Mouse (Mus musculus) embryonic facial prominence, embryonic 10.5 days (tissue): ENCODE results near the gene Il4ra. TPM values are rescaled to one million over a fixed set of nuclear protein-coding genes. Genes with fewer than 3 reads are reported as not detected.

Experiments used
- DNase-seq: peaks from one replicate; pipeline ENCODE4 v3.0.0-alpha.2; 2017; ENCODE audit warnings: low spot score
- H3K27ac ChIP-seq: fragments of 300-500 bp; sonication (generic); replicated peaks from 2 replicates; pipeline ENCODE4 v1.5.1; 2016; ENCODE audit warnings: mild to moderate bottlenecking
- H3K27me3 ChIP-seq: fragments of 300-500 bp; sonication (generic); replicated peaks from 2 replicates; pipeline ENCODE4 v1.6.1; 2016; ENCODE audit warnings: low read depth, mild to moderate bottlenecking; ENCODE audit not compliant: poor library complexity, severe bottlenecking
- H3K36me3 ChIP-seq: fragments of 300-500 bp; sonication (generic); replicated peaks from 2 replicates; pipeline ENCODE4 v1.6.1; 2016; ENCODE audit warnings: mild to moderate bottlenecking, moderate library complexity
- H3K4me1 ChIP-seq: fragments of 300-500 bp; sonication (generic); 2 replicates; pipeline ENCODE4 v1.6.1; 2016
- H3K4me3 ChIP-seq: fragments of 300-500 bp; sonication (generic); 2 replicates; pipeline ENCODE4 v1.5.1; 2016; ENCODE audit warnings: mild to moderate bottlenecking, moderate library complexity
- H3K9me3 ChIP-seq: fragments of 300-500 bp; sonication (generic); 2 replicates; pipeline ENCODE4 v1.6.1; 2016; ENCODE audit warnings: mild to moderate bottlenecking
- WGBS: fragments of 180-500 bp; shearing (Covaris S2); methylation state at CpG from one replicate; pipeline ENCODE4 v1.1.7; 2016; 5-methylcytosine and 5-hydroxymethylcytosine counted together
- polyA plus RNA-seq: library from polyadenylated mRNA; unstranded; fragments of >200 nt; fragmentation: Nextera tagmentation; extraction: Ambion mirVana; gene quantifications from 2 replicates; pipeline ENCODE4 v1.2.1, GENCODE M21; 2016

The Il4ra gene
- polyA plus RNA-seq, 1 experiment from 2014 or later = 3.7 TPM

DNA sequence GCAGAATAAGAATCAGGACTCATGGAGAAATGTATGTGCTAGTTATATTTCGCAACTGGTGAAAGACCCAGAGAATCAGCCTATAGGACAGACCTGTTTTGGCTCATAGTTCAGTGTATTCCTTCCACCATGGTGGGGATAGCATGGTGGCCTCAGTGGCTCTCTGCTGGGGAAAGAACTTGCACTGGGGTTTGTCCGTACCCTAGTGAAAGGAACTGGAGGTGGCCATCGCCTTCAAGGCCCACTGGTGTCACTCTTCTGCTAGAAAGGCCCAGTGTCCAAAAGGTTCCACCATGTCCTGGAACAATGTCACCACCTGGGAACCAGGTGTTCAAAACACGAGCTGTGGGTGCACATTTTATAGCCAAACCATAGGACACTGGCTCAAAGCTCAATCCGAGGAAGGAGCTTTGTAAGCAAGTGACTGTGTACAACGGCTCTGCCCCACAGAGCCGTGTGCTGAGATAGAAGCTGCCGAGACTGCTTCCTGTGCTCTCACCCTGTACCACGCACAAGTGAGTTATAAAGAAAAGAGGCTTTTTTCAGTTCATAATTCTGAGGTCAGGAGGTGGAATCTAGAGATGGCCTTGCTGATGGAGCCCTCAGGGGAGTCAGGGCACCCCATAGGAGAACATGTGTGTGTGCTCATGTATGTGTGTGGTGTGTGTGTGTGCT is 27.8 kb downstream of the Il4ra start:
- Histone ChIP-seq H3K27ac (no peak overlapping the region), H3K9me3 (no peaks in the 10 kb centered on the region), H3K27me3 (peaks cover 30% of the 10 kb centered on the region), H3K4me1 (peaks cover 17% of the 10 kb centered on the region), H3K36me3 (no peaks in the 10 kb centered on the region), H3K4me3 (no peak overlapping the region)
- DNase-seq = no peak
- 87% methylated on average over 9 of the region's 9 CpGs for WGBS

DNA sequence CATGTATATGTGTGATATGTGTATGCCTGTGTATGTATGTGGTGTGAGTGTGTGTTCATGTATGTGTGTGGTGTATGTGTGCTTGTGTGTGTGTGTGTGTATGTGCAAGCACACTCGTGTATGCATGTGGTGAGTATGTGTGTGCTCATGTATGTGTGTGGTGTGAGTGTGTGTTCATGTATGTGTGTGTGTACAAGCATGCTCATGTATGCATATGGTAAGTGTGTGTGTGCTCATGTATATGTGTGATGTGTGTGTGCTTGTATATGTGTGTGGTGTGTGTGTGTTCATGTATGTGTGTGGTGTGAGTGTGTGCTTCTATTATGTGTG is 28.3 kb downstream of the Il4ra start:
- H3K4me3 ChIP-seq = no peak overlapping the region
- H3K4me1 ChIP-seq = peaks cover 12% of the 10 kb centered on the region
- peaks cover 30% of the 10 kb centered on the region for H3K27me3 ChIP-seq
- 93% methylated on average over 1 of the region's 1 CpGs for WGBS
- no peak overlapping the region for H3K27ac ChIP-seq
- no peaks in the 10 kb centered on the region for H3K36me3 ChIP-seq
- H3K9me3 ChIP-seq = no peaks in the 10 kb centered on the region
- DNase-seq = no peak

DNA sequence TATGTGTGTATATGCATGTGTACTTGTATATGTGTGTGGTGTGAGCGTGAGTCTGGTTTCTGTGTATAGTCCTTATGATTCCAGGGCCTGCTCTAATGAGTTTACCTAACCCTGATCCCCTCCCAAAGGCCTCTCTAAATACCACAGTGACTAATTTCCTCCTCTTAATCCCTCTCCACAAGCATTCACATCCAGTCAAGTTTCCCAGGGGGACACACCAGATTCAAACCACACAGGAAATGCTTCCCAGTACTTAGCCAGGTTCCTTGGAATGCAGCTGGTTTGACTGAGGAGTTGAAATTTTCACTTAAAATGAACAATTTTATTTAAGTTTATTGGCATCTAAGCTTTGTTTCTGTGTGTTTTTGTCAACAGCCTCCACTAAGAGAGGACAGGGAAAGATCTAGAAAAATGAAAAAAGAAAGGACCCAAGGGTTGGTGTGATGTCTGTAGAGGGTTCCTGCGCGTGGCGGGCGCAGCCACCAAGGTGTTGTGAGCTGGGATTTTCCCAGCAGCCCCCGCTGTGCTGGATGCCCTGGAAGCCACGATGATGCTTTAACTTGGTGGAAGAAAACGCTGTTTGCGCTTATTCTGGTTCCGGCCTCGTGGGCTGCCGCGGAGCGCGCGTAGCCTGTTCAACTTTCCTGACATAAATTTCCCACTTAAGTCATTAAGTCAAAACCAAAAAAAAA is 28.9 kb downstream of the Il4ra start:
- Histone ChIP-seq H3K4me3 (peak overlapping the region; percentile 59), H3K36me3 (no peaks in the 10 kb centered on the region), H3K4me1 (peaks cover 11% of the 10 kb centered on the region), H3K9me3 (no peaks in the 10 kb centered on the region), H3K27ac (0 out of 2 replicates have a peak overlapping the region, but pooled peaks have one; percentile 48), H3K27me3 (peaks cover 30% of the 10 kb centered on the region)
- 8% methylated on average over 16 of the region's 16 CpGs for WGBS
- no peak for DNase-seq

DNA sequence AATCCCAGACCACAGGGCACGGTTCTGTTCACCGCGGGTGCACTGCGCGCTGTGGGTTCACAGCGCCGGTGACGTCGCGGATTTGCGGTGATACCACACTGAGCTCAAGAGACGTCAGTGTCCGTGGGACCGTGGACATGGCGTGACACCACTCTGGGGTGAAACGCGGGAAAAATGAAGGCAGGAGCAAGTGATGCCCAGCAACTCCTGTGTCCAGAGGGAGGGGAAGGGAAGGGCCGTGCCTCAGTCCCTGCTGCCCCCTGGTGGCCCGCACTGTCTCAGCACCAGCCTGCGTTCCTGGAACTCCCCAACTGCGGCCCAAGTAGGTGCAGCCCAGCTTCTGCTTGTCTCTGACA is 29.4 kb downstream of the Il4ra start:
- Histone ChIP-seq H3K4me1 (peaks cover 11% of the 10 kb centered on the region), H3K4me3 (peak overlapping the region; percentile 59), H3K27me3 (peaks cover 30% of the 10 kb centered on the region), H3K9me3 (peaks cover 2% of the 10 kb centered on the region; the same call in 1 of the 2 replicates), H3K36me3 (no peaks in the 10 kb centered on the region), H3K27ac (0 out of 2 replicates have a peak overlapping the region, but pooled peaks have one; percentile 48)
- 4% methylated on average over 21 of the region's 21 CpGs for WGBS
- DNase-seq = peak; percentile 91

DNA sequence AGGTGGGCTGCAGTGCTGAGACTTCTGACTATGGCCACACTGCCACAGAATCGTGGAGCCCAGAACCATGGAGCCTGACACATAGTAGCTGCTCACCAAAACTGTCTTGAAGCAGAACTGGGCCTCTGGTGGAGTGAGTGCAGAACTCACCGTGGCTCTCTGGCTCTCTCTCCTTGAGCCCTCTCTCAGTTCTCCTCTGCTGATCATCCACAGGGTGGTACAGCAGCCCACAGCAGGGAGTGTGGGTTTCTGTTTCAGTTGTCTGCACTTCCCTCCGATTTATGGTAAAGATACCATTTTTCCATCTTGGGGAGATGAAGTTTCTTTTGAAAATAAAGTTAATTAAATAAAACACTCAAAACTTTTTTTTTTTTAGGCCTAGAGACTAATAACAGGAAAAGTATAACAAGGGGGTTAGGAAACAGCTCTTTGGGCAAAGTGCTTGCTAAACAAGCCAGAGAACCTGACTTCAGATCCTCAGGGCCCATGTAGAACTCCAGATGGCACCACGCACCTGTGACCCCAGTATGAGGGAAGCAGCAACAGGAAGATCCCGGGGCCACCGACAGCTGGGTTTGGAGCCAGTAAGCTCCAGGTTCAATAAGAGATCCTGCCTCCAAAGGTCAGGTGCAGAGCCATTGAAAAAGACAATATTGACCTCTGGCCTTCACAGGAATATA is 31.5 kb downstream of the Il4ra start:
- H3K36me3 ChIP-seq = no peaks in the 10 kb centered on the region
- DNase-seq = no peak
- WGBS = 74% methylated on average over 6 of the region's 6 CpGs
- peaks cover 28% of the 10 kb centered on the region for H3K27me3 ChIP-seq
- H3K4me3 ChIP-seq = no peak overlapping the region
- no peak overlapping the region for H3K27ac ChIP-seq
- H3K4me1 ChIP-seq = peaks cover 11% of the 10 kb centered on the region
- H3K9me3 ChIP-seq = peaks cover 5% of the 10 kb centered on the region; the same call in 1 of the 2 replicates

DNA sequence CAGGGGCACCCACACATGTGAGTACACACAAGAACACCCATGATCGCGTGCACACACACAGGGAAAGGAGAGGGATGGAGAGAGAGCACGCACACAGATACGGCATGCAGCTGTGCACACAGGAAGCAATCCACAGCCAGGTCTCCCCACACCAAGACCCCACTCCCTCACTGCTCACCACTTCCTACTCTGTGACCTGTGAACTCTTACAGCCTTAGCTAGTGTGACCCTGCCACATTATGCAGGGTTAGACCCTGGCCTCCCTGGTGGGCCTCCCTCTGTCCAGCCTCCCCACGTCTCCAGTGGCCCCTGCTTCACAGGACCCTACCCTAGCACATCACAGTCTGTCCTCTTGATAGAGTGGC is 32.1 kb downstream of the Il4ra start:
- no peak for DNase-seq
- 87% methylated on average over 5 of the region's 5 CpGs for WGBS
- Histone ChIP-seq H3K9me3 (peaks cover 5% of the 10 kb centered on the region; the same call in 1 of the 2 replicates), H3K27ac (no peak overlapping the region), H3K27me3 (peaks cover 23% of the 10 kb centered on the region), H3K36me3 (no peaks in the 10 kb centered on the region), H3K4me3 (no peak overlapping the region), H3K4me1 (peaks cover 11% of the 10 kb centered on the region)

DNA sequence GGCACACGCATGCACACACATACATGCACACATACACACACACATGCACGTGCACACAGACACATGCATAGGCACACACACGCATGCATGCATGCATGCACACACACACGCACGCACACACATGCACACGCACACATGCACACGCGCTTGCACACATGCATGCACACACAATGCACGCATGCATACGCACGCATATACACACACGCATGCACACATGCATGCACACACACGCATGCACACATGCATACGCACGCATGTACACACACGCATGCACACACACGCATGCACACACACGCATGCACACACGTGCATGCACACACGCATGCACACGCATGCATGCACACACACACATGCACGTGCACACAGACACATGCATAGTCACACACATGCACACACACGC is 34.4 kb downstream of the Il4ra start:
- DNase-seq = no peak
- Histone ChIP-seq H3K27ac (no peak overlapping the region), H3K27me3 (peaks cover 16% of the 10 kb centered on the region), H3K36me3 (no peaks in the 10 kb centered on the region), H3K4me3 (no peak overlapping the region), H3K9me3 (peaks cover 5% of the 10 kb centered on the region; the same call in 1 of the 2 replicates), H3K4me1 (peaks cover 2% of the 10 kb centered on the region; the same call in 1 of the 2 replicates)
- WGBS = 97% methylated on average over 23 of the region's 23 CpGs

DNA sequence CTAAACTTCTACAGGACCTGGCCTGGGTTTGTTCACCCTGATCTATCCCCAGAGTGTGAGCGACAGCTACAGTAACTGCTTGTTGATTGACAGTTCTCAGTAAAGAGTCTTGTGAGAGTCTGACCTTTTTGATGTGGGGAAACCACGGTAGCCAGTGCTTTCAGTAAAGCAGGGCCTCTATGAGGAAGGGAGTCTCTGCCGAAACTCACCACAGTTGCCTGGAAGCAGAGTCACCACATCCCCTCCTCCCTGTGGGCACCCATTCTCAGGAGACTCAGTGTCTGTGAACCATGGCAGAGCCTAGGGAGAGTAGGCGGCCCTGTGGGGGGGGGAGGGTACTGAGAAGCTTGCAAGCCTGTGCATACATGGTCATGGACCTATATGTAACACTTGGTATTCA is 36.8 kb downstream of the Il4ra start:
- Histone ChIP-seq H3K27me3 (no peaks in the 10 kb centered on the region), H3K4me1 (no peaks in the 10 kb centered on the region), H3K36me3 (no peaks in the 10 kb centered on the region), H3K4me3 (no peak overlapping the region), H3K9me3 (peaks cover 5% of the 10 kb centered on the region; the same call in 1 of the 2 replicates), H3K27ac (no peak overlapping the region)
- WGBS = 85% methylated on average over 4 of the region's 4 CpGs
- no peak for DNase-seq

DNA sequence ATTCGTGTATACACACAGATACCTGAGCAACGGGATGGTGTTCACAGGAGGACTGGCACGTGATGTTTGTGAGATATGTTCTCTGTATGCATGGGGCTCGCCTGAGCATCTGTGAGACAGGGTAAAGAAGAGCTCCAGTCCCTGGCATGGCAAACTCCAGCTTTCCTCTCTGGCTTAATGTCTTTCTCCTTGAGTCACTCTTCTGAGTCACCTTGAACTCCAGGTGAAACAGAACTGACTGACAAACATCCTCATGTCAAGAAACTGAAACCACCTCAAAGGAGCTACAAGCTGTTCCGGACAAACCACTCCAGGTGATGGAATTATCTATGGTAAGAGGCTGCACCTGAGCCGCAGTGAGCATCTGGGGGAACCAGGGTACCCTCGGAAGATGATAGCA is 38.0 kb downstream of the Il4ra start:
- Histone ChIP-seq H3K36me3 (no peaks in the 10 kb centered on the region), H3K27ac (no peak overlapping the region), H3K4me1 (no peaks in the 10 kb centered on the region), H3K9me3 (peaks cover 5% of the 10 kb centered on the region; the same call in 1 of the 2 replicates), H3K4me3 (no peak overlapping the region), H3K27me3 (no peaks in the 10 kb centered on the region)
- 89% methylated on average over 7 of the region's 7 CpGs for WGBS
- no peak for DNase-seq

DNA sequence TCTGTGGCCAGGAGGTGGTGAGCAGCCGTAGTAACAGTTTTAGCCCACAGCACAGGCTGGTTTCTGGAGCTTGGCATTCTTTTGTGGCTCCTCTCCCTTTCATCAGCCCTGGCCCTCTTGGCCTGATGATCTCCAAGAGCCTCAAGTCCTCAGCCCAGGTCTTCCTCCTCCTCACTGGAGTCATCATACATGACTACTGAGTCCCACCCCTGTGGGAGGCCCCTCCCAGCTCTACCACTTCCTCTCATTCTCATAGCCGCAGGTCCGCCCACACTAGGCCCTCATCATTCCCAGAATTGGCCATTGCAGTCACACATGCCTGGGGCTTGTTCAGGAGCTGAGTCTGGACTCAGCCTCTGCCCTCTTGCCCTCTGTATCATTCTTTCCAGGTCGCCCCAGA is 41.9 kb downstream of the Il4ra start:
- no peaks in the 10 kb centered on the region for H3K27me3 ChIP-seq
- H3K4me1 ChIP-seq = no peaks in the 10 kb centered on the region

DNA sequence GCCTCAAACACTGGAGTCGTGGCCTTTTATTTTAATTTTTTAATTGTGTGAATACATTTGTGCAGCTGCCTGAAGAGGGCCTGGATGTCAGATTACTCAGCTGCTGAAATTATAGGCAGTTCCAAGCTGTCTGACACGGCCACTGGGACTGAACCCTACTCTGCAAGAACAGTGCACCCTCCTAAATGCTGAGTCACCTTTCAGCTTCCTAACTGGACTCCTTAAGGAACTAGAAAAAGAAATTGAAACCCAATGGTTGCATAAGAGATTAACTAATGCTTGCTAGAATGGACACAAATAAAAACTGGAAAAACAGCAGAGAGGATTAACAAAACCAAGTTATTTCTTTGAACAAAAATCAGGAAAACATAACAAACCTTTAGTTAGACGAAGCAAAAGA is 44.5 kb downstream of the Il4ra start:
- no peak overlapping the region for H3K4me3 ChIP-seq
- H3K27me3 ChIP-seq = no peaks in the 10 kb centered on the region
- no peaks in the 10 kb centered on the region for H3K36me3 ChIP-seq
- no peak overlapping the region for H3K27ac ChIP-seq
- WGBS = 69% methylated on average over 3 of the region's 3 CpGs
- H3K4me1 ChIP-seq = peaks cover 8% of the 10 kb centered on the region; the same call in 1 of the 2 replicates
- H3K9me3 ChIP-seq = no peaks in the 10 kb centered on the region
- no peak for DNase-seq

More for the DNA sequence above, 41.9 kb downstream of the Il4ra start:
- Histone ChIP-seq H3K36me3 (no peaks in the 10 kb centered on the region), H3K4me3 (no peak overlapping the region), H3K9me3 (no peaks in the 10 kb centered on the region), H3K27ac (no peak overlapping the region)
- 83% methylated on average over 4 of the region's 4 CpGs for WGBS
- no peak for DNase-seq

DNA sequence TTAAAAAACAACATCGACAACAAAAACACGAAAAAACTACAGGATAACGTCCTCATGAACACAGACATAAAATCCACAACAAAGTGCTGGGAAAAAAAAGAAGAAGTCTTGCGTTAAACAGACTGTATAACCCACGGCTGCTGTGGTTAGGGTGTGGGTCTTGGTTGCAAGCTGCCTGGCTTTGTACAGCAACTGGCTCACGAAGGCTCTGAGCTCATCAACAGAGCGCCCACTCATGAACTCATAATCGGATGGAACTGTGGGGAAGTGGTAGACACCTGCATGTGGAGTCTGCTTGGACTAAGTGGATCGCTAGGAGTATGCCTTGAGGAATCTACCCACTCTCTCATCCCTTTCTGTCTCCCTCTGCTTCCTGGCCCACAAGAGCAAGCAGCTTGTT is 45.2 kb downstream of the Il4ra start:
- Histone ChIP-seq H3K27ac (no peak overlapping the region), H3K9me3 (no peaks in the 10 kb centered on the region), H3K4me3 (no peak overlapping the region), H3K36me3 (no peaks in the 10 kb centered on the region), H3K4me1 (peaks cover 13% of the 10 kb centered on the region; the same call in 1 of the 2 replicates), H3K27me3 (no peaks in the 10 kb centered on the region)
- DNase-seq = no peak
- WGBS = 92% methylated on average over 9 of the region's 9 CpGs
